Mouse (Mus musculus) CH12.LX (cell line): Measurements from ENCODE around the gene Cxcl9. TPM values are rescaled to one million over a fixed set of nuclear protein-coding genes. Genes with fewer than 3 reads are reported as not detected.

Experiments
- DNase-seq: peaks from one replicate; pipeline ENCODE4 v3.0.0-alpha.2; 2013; ENCODE audit errors: extremely low read depth
- H3K27ac ChIP-seq: 2 replicates; pipeline ENCODE4 v1.5.1; 2012; ENCODE audit warnings: low read depth, mild to moderate bottlenecking, control low read depth, moderate library complexity; ENCODE audit not compliant: insufficient read depth
- H3K27me3 ChIP-seq: replicated peaks from 2 replicates; pipeline ENCODE3; 2012; ENCODE audit warnings: inconsistent platforms
- H3K36me3 ChIP-seq, 2 experiments: replicated peaks in 1 of 2; 2 replicates each; pipeline versions ENCODE3 to v1.6.1; 2012; ENCODE audit warnings: inconsistent platforms in 1 of 2, low read length in 1 of 2, mild to moderate bottlenecking in 1 of 2, mixed read lengths in 1 of 2, moderate library complexity in 1 of 2; ENCODE audit not compliant: control insufficient read depth in 1 of 2, insufficient read depth in 1 of 2
- H3K4me1 ChIP-seq, 2 experiments: 2 replicates each; pipeline ENCODE4 v1.6.1; 2012; ENCODE audit warnings: inconsistent platforms in 1 of 2, moderate library complexity in 1 of 2; ENCODE audit not compliant: insufficient read depth in 2 of 2, control insufficient read depth in 1 of 2
- H3K4me2 ChIP-seq: 2 replicates; pipeline ENCODE4 v1.6.1; 2012; ENCODE audit warnings: low read depth, mild to moderate bottlenecking, control low read depth; ENCODE audit not compliant: poor library complexity, insufficient read depth, severe bottlenecking
- H3K4me3 ChIP-seq, 3 experiments: fragments of 150-350 bp in 1 of 3; sonication (generic) in 1 of 3; replicated peaks in 1 of 3; 2 replicates each; pipeline versions ENCODE3 to v1.5.1; 2011 to 2012; ENCODE audit warnings: low read depth in 2 of 3, low read length in 2 of 3, mild to moderate bottlenecking in 2 of 3, moderate library complexity in 2 of 3, control low read depth in 1 of 3, improper control_type of control experiment in 1 of 3, inconsistent platforms in 1 of 3, mixed read lengths in 1 of 3; ENCODE audit not compliant: poor library complexity in 1 of 3
- H3K79me2 ChIP-seq: replicated peaks from 2 replicates; pipeline ENCODE4 v1.6.1; 2012; ENCODE audit warnings: mild to moderate bottlenecking, moderate library complexity; ENCODE audit not compliant: control insufficient read depth, poor library complexity, insufficient read depth, severe bottlenecking; ENCODE audit errors: extremely low read depth
- H3K9ac ChIP-seq: 2 replicates; pipeline ENCODE4 v1.6.1; 2012; ENCODE audit warnings: low read depth, mild to moderate bottlenecking, control low read depth, moderate library complexity; ENCODE audit not compliant: insufficient read depth
- H3K9me3 ChIP-seq: replicated peaks from 2 replicates; pipeline ENCODE3; 2012; ENCODE audit warnings: low read length, inconsistent platforms, mixed read lengths
- BHLHE40 ChIP-seq: IDR thresholded peaks from 2 replicates; pipeline ENCODE4 v1.6.1; 2011; ENCODE audit warnings: mild to moderate bottlenecking, low read depth, low read length, improper control_type of control experiment
- CHD1 ChIP-seq: IDR thresholded peaks from 2 replicates; pipeline ENCODE4 v1.6.1; 2012; ENCODE audit warnings: low read depth, low read length, improper control_type of control experiment, inconsistent platforms
- EP300 ChIP-seq: IDR thresholded peaks from 2 replicates; pipeline ENCODE4 v1.6.1; 2011; ENCODE audit warnings: low read length, improper control_type of control experiment
- HCFC1 ChIP-seq: IDR thresholded peaks from 2 replicates; pipeline ENCODE4 v1.6.1; 2012; ENCODE audit warnings: low read depth, mild to moderate bottlenecking, inconsistent platforms, low read length, improper control_type of control experiment
- MAFK ChIP-seq: IDR thresholded peaks from 2 replicates; pipeline ENCODE4 v1.6.1; 2011; ENCODE audit warnings: low read length, improper control_type of control experiment; ENCODE audit not compliant: insufficient replicate concordance
- MAX ChIP-seq: IDR thresholded peaks from 2 replicates; pipeline ENCODE4 v1.6.1; 2011; ENCODE audit warnings: low read length, improper control_type of control experiment
- MXI1 ChIP-seq: IDR thresholded peaks from 2 replicates; pipeline ENCODE4 v1.6.1; 2011; ENCODE audit warnings: mild to moderate bottlenecking, low read depth, low read length, improper control_type of control experiment
- NELFE ChIP-seq: IDR thresholded peaks from 2 replicates; pipeline ENCODE4 v1.6.1; 2011; ENCODE audit warnings: low read depth, low read length, improper control_type of control experiment
- NRF1 ChIP-seq: IDR thresholded peaks from 2 replicates; pipeline ENCODE4 v1.6.1; 2014; ENCODE audit warnings: low read depth, mild to moderate bottlenecking, inconsistent platforms, low read length, improper control_type of control experiment, moderate library complexity
- SIN3A ChIP-seq: IDR thresholded peaks from 2 replicates; pipeline ENCODE4 v1.6.1; 2012; ENCODE audit warnings: low read length, improper control_type of control experiment, inconsistent platforms
- TCF12 ChIP-seq: IDR thresholded peaks from 2 replicates; pipeline ENCODE4 v1.6.1; 2014; ENCODE audit warnings: low read depth, mild to moderate bottlenecking, inconsistent platforms, low read length, improper control_type of control experiment
- UBTF ChIP-seq: IDR thresholded peaks from 2 replicates; pipeline ENCODE4 v1.6.1; 2012; ENCODE audit warnings: low read depth, mild to moderate bottlenecking, inconsistent platforms, low read length, improper control_type of control experiment, moderate library complexity
- USF2 ChIP-seq: conservative IDR thresholded peaks from 2 replicates; pipeline ENCODE4 v1.6.1; 2011; ENCODE audit warnings: low read depth, low read length, improper control_type of control experiment
- ZKSCAN1 ChIP-seq: IDR thresholded peaks from 2 replicates; pipeline ENCODE4 v1.6.1; 2012; ENCODE audit warnings: low read depth, inconsistent platforms, low read length, improper control_type of control experiment, borderline replicate concordance
- ZMIZ1 ChIP-seq: IDR thresholded peaks from 2 replicates; pipeline ENCODE4 v1.6.1; 2012; ENCODE audit warnings: low read depth, mild to moderate bottlenecking, inconsistent platforms, low read length, improper control_type of control experiment
- ZNF384 ChIP-seq: IDR thresholded peaks from 2 replicates; pipeline ENCODE4 v1.6.1; 2012; ENCODE audit warnings: low read depth, low read length, improper control_type of control experiment, inconsistent platforms
- dilution Hi-C: fragments of 300-500 bp; cut with MboI; formaldehyde crosslinking; loops from 2 replicates; pipeline ENCODE4 v1.14.3; 2020; ENCODE audit warnings: low sequenced_read_pairs; ENCODE audit not compliant: extremely low pct_unique_long_range_greater_than_20kb, extremely low pct_ligation_motif_present
- in situ Hi-C: fragments of 300-500 bp; cut with MboI; formaldehyde crosslinking; loops from 3 replicates; pipeline ENCODE4 v1.14.3; 2019; ENCODE audit warnings: low sequenced_read_pairs, low pct_ligation_motif_present, low pct_unique_long_range_greater_than_20kb, mixed read lengths
- polyA plus RNA-seq: library from polyadenylated mRNA; unstranded; fragments of >175 nt; gene quantifications from 2 replicates; pipeline ENCODE4 v1.2.1, GENCODE M21; 2012; ENCODE audit warnings: low read depth; ENCODE audit not compliant: insufficient read length
- total RNA-seq, 2 experiments: library from RNA; depleted of rRNA; stranded (reverse); fragments of 300-350 nt in 1 of 2; fragments of >200 nt in 1 of 2; gene quantifications; 2 replicates each; pipeline ENCODE4 v1.2.3; 2012 to 2014

Gene Cxcl9
- total and polyA plus RNA-seq, 3 experiments, result not detected

- Histone ChIP-seq H3K27ac (no peak overlapping the region), H3K4me1 (peaks cover 2 to 13% of the 10 kb centered on the region in 2 experiments; a peak in 3 of 4 replicates), H3K79me2 (no peaks in the 10 kb centered on the region), H3K36me3 (no peaks in the 10 kb centered on the region), H3K27me3 (peaks cover 4% of the 10 kb centered on the region), H3K9ac (no peak overlapping the region), H3K9me3 (no peaks in the 10 kb centered on the region), H3K4me2 (no peak overlapping the region), H3K4me3 (no peak overlapping the region)
- TF ChIP-seq MXI1, result no peak
- TF ChIP-seq ZMIZ1, result no peak
- no peak for TF ChIP-seq NELFE
- TF ChIP-seq MAFK, result no peak
- TF ChIP-seq CHD1, result no peak
- no peak for TF ChIP-seq TCF12
- TF ChIP-seq EP300, result peak; percentile 9; the same call in 1 of the 2 replicates
- TF ChIP-seq NRF1, result peak; percentile 78
- TF ChIP-seq BHLHE40, result no peak
- no peak for TF ChIP-seq UBTF
- no peak for DNase-seq
- in situ Hi-C loops, result no loop called here
- dilution Hi-C loops, result no loop called here
Observed at GRCm38 (mm10) chr5:92369151-92369994, 41.5 kb upstream of the Cxcl9 start.

GRCm38 (mm10) chr5:92368392-92368791 is 40.5 kb upstream of the Cxcl9 start:
- Histone ChIP-seq H3K9ac (no peak overlapping the region), H3K9me3 (no peaks in the 10 kb centered on the region), H3K4me1 (peaks cover 2 to 8% of the 10 kb centered on the region in 2 experiments; a peak in 3 of 4 replicates), H3K27ac (no peak overlapping the region), H3K79me2 (no peaks in the 10 kb centered on the region), H3K4me3 (no peak overlapping the region), H3K4me2 (no peak overlapping the region), H3K36me3 (no peaks in the 10 kb centered on the region), H3K27me3 (peaks cover 6% of the 10 kb centered on the region)
- in situ Hi-C loops (no loop called here), dilution Hi-C loops (no loop called here)
- TF ChIP-seq ZKSCAN1 (no peak), ZNF384 (no peak), MAX (no peak), SIN3A (no peak), HCFC1 (no peak), CHD1 (no peak), MXI1 (no peak), NRF1 (no peak), USF2 (no peak)
- DNase-seq, result no peak
